Mouse (Mus musculus): ENCODE measurements around the gene Trpm7.
A peak's percentile ranks its signal among the peaks of the same experiment; 100 is the strongest.

Gene Trpm7

DNA sequence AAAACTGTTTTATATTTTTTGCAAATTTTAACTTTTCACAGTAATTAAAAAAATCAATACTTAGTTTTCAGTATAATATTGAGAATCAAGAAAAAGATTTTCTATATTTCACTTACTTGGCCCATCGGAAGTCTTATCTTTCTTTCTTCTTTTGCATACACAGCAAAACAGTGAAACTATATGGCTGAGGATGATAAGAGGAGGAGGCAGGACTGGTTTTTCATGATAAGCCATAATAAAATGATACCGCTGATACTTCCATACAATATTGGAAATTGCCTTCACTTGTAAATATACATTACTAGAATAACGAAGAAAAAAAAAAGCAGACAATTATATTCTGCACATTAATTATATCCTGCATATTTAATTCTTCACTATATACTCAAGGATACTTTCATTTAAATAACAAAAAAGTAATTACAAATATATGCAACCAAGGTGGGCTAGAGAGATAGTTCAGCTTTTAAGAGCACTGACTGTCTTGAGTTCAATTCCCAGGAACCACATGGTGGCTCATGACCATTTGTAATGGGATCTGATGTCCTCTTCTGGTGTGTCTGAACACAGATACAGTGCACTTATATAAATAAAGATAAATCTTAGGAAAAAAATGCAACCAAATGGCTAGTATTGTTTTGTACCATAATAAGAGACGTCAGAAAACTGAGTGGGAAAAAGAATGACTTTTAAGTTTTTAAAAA, 59.2 kb downstream of the Trpm7 start:
- DNase-seq: no peak

DNA sequence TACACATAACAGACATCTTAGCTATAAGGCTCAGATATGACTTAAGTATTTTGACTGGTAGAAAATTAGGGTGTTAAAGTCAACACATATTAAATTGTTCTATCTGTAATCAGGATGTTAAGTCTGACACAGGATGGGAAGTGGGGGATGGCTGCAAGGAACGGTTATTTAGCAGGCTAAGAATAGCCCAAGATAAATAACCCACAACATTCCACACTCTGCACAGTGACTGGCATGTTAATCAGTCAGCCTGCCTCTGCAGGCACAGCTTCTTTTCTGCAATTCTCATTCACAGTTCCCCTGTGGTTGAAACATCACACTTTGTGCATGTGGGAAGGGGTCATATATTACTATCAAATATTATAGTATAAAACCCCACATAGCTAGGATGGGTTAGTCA, 60.2 kb downstream of the Trpm7 start:
- no peak for DNase-seq

DNA sequence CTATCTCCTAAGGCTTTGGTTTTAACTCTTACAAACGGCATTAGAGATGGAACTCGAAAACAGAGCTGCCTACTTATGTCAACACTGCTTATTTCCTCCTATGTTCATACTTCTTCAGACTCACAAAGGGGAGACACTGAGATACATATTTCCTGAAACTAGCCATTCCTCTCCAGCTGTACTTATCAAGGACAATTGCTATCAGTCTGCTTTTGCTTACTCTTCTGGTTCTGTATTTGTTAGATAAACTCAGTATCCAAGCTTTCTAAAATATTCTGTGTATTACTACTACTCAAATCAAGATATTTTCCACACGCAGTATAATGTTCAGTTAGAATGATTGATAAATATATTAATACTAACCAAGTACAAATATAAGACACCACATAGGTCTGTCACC, 74.0 kb downstream of the Trpm7 start:
- DNase-seq: no peak

DNA sequence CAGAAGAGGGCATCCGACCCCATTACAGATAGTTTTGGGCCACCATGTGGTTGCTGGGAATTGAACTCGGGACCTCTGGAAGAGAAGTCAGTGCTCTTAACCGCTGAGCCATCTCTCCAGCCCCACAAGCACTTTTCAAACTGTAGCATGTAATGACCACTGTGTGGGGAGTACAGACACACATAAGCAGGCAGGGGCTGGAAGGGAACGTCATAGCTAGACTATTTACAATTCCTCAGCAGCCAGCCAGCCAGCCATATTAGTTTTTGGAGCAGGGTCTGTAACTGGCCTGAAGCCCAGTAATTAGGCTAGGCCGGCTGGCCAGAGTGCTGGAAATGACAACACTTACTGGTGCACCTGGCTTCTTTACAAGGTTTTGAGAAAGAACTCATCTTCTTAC, 77.6 kb downstream of the Trpm7 start:
- DNase-seq: no peak

DNA sequence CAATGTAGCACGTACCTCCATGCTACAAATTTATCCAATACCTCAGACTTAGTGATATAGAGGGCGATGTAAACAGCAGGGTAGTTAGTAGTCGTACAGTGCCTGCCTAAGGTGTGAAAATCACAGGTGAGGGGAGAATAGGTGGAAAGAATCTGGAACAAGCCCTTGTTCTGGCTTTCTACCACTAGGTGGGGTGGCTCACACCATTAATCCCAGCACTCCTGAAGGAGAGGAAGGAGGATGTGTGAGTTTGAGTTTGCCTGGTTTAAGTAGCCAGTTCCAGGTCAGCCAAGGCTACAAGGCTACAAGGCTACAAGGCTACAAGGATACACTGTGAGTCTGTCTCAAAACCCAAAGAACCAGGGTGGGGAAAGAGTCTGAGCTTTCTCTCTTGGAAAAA, 80.3 kb downstream of the Trpm7 start:
- DNase-seq: no peak

DNA sequence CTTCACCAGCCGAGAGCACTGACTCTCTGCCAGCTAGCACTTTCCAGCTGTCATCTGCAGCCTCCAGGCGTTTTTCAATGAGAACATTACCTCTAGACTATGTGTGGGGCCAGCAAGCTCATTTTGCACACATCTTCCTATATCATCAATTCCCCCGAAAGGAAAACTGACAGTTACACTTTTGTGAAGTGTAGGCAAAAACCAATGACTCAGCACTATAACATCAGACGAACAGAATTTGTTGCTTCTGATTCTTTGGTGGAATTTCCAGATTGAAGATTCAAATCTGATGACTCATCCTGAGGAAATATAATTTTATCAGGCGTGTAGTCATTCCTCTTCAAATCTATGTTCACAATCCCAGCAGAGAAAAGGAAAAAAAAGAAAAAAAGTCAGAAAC, 83.4 kb downstream of the Trpm7 start:
- no peak for DNase-seq

DNA sequence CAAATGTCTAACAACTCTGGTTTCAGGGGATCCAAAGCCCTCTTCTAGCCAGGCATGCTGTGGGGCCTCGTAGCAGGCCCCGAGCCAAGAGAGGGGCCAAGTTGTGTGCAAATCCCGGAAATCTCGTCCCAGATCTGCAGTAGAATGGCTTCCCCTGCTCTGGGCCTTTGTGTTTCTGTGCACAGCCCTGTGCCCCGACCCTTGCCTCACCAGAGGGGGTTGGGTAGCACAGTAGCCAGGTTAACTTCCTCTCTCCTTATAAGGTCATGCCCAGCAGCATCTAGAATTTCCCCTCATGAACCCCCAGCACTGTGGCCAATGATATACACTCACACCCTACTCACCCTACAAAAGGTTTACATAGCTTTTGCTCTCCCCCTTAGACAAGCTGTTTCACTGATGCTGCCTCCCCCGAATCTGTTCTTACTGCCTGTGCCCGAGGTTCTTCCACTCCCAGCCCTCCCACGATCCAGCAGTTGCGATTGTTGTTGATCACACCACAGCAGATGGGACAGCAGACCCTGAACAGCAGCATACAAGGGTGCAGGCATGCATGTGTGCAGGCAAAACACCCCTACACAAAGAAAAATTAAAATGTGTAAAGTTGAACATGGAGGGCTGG, 88.2 kb downstream of the Trpm7 start:
- DNase-seq: no peak

DNA sequence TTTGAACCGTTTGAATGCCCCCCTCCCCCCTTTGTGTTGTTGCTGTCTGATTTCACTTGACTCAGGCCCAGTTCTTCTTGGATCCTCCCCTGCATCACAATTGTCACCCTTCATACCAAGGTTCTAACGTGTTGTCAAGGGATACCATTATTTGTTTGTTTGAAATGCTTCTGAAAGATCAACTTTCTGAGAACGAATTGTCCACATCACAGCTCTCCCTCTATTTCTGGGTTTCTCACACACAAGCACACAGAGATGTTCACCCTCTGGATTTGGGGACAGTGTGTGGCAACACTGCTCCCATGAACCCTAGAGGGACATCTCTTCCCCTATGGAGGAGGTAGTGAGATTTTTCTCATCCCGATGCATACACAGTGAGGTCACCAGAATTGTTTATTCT, 92.7 kb downstream of the Trpm7 start, which contains the start of gene Usp50:
TSS of gene Usp50 (minus strand) at position 101 of the 400 bp plus-strand sequence.
- no peak for DNase-seq

DNA sequence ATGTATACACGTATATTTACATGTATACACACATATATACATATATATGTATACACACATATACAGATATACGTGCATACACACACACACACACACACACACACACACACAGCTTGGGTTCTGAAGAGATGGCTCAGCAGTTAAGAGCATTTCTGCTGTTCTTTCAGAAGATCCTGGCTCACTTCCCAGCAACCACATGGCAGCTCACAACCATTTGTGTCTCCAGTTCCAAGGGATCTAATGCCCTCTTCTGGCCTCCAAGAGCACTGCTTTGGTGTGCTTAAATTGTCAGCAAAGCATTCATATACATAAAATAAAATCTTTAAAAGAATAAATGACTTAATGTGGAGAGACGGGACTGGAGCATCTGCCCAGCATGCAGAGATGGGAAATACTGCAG, 93.6 kb downstream of the Trpm7 start:
- peak; percentile 57 to 61 for DNase-seq

DNA sequence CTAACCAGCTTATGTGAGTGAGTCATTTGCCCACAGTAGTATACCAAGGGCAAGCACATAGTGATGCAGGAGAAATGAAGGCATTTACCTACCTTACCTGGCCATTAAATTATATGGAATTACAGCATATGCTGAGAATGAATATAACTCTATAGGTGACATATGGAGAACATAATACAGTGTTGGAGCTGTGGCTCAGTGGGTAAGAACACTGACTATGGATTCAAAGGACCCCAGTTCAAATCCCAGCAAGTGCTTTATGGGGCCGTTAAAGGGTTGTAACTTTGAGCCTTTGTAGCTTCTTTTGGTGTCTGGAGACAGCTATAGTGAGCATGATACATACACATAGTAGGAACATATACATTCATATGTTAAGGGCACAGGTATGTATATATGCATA, 94.6 kb downstream of the Trpm7 start:
- no peak for DNase-seq

DNA sequence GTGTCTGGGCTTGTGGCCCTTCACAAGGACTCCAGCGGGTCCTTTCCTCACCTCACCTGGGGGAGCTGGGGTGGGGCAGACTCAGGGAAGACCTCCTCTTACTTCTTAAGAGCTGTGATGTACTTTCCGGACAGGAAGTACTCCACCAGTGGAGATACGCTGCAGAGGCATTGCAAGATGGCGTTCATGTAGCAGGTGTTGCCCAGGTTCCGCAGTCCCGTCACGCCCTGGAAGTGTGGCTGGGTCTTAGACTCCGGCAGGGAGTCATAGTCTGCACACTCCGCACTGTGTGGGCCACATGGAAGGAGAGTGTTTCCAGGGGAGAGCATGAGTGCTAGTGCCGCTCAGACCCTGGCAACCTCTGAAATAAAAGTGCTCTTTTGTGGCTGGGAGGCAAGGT, 95.7 kb downstream of the Trpm7 start:
- no peak for DNase-seq

DNA sequence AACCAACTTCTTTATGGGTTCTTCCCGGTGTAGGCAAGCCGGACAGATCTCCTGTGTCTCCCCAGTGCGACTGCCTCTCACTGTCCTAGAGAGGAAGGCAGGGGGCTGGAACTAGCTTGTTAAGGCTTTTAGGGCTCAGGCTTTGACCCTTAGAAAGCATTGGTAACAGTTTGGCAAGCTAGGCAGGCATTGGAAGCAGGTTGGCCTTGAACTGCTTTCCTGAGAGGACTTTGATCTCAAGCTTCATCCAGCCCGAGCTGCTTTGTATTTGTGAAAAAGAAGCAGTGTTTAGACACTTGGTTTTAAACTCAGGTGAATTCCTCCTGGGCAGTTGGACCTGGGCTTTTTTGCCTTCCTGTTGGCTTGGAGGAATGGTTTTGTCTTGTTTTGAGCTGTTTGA, 97.2 kb downstream of the Trpm7 start:
- DNase-seq: no peak

DNA sequence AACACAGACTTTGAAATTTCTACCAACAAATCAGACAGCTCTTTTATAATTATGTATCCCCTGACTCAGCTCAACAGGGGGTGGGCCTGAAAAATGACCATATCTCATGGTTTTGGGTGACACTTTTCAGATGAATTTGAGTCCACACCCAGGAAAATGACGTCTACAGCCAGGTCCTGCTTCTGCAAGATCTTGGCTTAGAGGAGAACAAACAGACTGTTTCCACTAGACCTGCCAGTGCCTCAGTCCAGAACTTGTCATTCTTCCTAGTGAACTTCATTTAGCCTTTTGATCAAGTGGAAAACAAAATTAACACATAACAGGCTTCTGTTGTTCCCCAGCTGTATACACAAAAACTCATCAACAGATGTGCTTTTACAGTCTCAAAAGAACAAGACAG, 99.6 kb downstream of the Trpm7 start:
- DNase-seq: no peak

DNA sequence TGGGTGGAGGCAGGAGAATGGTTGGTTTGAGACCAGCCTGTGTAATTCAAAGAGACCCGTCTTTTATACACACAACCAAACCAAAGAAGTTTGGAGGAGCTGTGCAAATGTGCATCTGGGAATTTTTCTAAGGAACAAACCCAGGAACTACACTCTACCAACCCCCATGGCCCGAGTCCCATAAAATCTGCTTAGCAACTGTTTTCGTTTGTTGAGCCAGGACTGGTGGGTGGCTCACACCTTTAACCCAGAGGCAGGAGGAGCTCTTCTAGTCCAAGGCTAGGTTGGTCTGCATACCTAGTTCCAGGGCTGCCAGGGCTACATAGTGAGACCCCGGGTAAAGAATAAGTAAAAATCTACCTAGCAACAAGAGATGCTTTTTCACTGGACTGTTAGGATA, 100.1 kb downstream of the Trpm7 start:
- no peak for DNase-seq

DNA sequence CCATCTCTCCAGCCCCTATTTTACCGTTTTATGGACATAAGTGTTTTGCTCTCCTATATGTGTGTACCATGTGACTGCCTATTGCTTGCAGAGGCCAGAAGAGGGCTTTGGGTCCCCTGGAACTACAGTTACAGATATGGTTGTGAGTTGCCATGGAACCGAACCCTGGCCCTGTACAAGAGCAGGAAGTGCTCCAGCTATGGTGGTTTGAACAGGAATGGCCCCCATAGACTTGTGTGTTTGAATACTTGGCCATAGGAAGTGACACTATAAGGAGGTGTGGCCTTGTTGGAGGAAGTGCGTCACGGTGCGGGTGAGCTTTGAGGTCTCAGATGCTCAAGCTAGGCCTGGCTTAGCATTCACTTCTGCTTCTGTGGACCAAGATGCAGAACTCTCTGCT, 103.8 kb downstream of the Trpm7 start:
- DNase-seq: no peak

DNA sequence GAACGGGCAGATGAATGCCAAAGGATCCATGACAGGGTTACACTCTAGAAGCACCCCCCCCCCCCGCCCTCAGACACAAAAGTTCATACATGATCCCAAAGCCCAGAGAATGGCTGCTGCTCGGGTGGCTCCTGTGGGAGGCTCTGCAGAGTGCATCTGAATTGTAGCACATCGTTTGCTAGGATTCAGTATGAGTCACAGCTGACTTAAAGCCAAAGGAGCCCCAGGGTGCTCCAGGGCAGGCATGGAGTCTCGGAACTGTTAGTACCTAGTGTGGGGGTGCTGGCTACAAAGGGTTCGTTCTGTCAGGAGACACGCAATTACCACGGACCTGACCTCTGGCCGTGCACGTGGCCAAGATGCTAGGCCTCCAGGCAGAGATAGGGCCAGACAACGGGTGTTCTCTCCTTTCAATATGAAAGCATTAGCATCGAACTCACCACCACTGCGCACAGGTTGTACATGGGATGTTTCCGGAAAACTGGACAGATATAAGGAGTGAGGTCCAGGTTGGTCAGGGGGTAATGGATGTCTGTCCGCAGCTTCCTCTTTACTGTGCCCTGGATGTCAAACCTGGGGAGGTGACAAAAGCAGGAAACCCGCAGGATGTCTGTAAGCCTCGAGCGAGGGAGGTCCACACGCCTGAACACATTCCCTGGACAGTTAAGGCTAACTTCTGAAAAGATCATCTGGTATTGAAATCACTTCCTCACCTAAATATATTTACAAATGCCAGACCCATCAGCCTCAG, 106.4 kb downstream of the Trpm7 start:
- DNase-seq: no peak

DNA sequence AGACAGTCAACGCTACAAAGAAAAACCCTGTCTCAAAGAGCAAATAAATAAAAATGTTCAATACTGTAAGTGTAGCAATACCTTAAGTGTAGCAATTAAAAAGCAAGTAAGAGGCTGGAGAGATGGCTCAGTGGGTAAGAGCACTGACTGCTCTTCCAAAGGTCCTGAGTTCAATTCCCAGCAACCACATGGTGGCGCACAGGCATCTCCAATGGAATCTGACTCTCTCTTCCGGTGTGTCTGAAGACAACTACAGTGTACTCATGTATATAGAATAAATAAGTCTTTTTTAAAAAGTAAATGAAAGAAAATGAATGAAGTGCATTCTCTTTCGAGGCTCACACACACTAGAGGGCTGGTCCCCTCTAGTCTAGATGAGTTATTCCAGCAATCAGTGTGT, 107.8 kb downstream of the Trpm7 start:
- DNase-seq: no peak

DNA sequence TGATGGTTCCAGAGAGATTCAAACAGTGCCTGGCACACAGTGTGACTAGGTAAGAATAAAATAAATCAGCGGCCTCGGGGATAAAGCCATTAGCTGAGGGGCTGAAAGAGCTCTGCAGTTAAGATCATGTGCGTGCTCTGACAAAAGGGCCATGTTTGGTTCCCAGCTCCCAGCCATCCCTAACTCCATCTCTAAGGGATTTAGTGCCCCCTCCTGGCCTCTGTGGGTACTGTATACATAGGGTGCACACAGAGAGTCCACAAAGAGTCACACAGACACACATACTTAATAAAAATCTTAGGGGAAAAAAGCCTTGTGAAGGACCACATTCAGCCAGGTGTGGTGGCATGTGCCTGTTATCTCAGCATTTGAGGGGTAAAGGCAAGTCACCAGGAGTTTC, 108.4 kb downstream of the Trpm7 start:
- DNase-seq: no peak

DNA sequence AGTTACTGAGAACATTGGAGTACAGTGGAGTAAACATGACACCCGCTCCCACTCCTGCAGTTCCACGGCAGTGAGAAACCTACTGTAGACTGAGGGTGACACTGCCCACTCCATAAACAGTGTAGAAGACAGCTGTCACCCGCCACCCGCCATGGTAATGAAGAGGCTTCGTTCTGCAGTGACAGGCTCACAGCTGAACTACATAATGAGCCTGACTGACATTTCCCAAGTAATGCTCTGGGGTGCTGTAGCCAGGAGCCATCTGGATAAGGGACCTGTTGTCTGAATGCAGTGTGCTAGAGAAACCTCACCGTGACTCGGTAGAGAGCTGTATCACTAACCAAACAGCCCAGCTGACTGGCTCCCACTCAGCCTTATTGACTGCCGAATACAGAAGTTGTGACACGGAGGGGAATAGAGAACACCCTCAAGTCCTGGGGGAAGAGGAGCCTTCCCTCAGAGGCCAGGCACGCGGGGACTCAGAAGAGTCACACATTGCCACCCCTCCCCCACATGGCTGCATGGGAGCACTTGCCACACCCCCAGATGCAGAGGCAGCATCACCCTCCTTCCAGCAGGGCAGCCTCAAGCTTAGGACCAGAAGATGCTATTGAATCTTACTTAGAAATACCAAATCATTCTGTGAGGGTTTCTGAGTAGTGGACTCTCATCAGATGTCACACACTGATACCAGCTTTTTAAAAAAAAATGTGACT, 110.0 kb downstream of the Trpm7 start:
- DNase-seq: no peak

DNA sequence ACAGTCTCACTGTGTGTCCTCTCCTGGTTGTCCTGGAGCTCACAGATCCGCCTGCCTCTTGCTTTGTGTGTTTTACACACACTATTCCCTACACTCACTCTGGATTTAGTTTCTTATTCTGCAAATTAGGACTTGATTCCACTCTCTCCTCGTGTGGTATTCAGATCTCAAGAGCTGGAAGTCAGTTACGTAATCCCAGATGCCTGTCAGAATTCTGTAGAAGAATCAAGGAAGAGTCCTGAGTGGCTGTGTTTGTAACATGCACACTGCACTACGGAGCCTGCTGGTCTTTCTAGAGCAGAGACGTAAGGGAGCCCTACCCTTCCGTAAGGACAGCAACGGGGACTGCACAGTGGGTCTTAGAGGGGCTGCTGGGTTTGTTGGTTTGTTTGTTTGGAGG, 116.7 kb downstream of the Trpm7 start:
- DNase-seq: no peak

DNA sequence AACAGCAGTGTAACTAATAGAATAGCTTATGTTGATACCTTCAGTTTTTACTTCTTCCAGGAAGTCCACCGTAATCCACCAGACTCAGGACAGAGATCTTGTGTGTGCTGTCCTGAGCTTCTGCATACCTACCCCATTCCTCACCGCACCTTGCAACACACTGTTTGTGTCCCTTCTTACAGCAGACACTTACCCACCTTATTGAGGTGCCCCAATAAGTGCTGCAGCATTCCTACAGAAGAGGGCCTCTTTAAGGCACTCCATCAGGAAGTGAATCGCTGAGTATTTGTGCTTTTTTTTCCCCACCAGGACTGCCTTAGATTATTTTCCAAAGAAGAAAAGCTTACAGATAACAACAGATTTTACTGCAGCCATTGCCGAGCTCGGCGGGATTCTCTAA, 120.4 kb downstream of the Trpm7 start:
- DNase-seq: no peak

DNA sequence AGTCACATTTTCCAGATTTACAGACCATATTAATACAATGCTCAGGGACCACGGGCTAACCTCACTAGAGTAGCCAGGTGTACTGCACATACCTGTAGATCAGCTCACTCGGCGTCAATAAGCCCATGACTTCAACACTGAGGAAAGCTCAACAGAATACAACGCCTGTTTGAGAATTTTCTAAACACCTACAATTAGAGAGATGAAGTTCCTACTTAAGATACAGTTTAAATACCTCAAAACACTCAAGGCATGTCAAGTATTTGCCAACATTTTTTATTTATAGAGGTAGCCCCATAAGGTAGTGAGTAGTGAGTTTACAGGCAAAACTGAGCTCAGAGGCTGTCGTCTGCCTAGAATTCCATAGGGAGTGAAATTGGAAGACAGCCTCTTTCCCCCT, 132.6 kb downstream of the Trpm7 start:
- DNase-seq: no peak

All from cerebellum, postnatal 36 days (tissue).